Mouse (Mus musculus) hindbrain, postnatal 0 days (tissue): Measurements from ENCODE around the gene Desi1. TPM values are rescaled to one million over a fixed set of nuclear protein-coding genes. Genes with fewer than 3 reads are reported as not detected.

Source experiments
- ATAC-seq: fragments of 200-750 bp; cut with Nextera tagmentation; 2 replicates; pipeline ENCODE4 v1.8.0; 2017; ENCODE audit warnings: mild to moderate bottlenecking, moderate TSS enrichment, moderate library complexity
- DNase-seq: peaks from one replicate; pipeline ENCODE4 v3.0.0-alpha.2; 2015; ENCODE audit warnings: low spot score
- H3K27ac ChIP-seq: fragments of 300-500 bp; sonication (generic); 2 replicates; pipeline ENCODE4 v1.5.1; 2014; ENCODE audit warnings: mild to moderate bottlenecking
- H3K27me3 ChIP-seq: fragments of 300-500 bp; sonication (generic); 2 replicates; pipeline ENCODE4 v1.6.1; 2014; ENCODE audit warnings: low read length, mixed read lengths; ENCODE audit not compliant: insufficient read depth
- H3K36me3 ChIP-seq: fragments of 300-500 bp; sonication (generic); 2 replicates; pipeline ENCODE4 v1.6.1; 2014; ENCODE audit warnings: low read length, mixed read lengths; ENCODE audit not compliant: insufficient read depth
- H3K4me1 ChIP-seq: fragments of 300-500 bp; sonication (generic); 2 replicates; pipeline ENCODE4 v1.6.1; 2014; ENCODE audit warnings: antibody characterized with exemption, low read length, mixed read lengths; ENCODE audit not compliant: insufficient read depth
- H3K4me2 ChIP-seq: fragments of 300-500 bp; sonication (generic); 2 replicates; pipeline ENCODE4 v1.6.1; 2014; ENCODE audit warnings: low read depth, mild to moderate bottlenecking, low read length, moderate library complexity, mixed read lengths
- H3K4me3 ChIP-seq: fragments of 300-500 bp; sonication (generic); 2 replicates; pipeline ENCODE4 v1.5.1; 2014; ENCODE audit warnings: low read length
- H3K9ac ChIP-seq: fragments of 300-500 bp; sonication (generic); replicated peaks from 2 replicates; pipeline ENCODE4 v1.6.1; 2014; ENCODE audit warnings: mild to moderate bottlenecking, low read length, moderate library complexity, mixed read lengths
- H3K9me3 ChIP-seq: fragments of 300-500 bp; sonication (generic); 2 replicates; pipeline ENCODE4 v1.6.1; 2016; ENCODE audit warnings: low read length, mixed read lengths
- CTCF ChIP-seq: IDR thresholded peaks from 2 replicates; pipeline ENCODE4 v1.5.1; 2016; ENCODE audit warnings: antibody characterized with exemption, control low read depth, low read depth
- WGBS: fragments of 180-500 bp; shearing (Covaris S2); extraction: QIAGEN DNeasy Blood & Tissue Kit; methylation state at CpG from one replicate; pipeline ENCODE4 v1.1.7; 2014; 5-methylcytosine and 5-hydroxymethylcytosine counted together
- polyA plus RNA-seq: library from polyadenylated mRNA; unstranded; fragments of >200 nt; fragmentation: Nextera tagmentation; extraction: Ambion mirVana; gene quantifications from 2 replicates; pipeline ENCODE4 v1.2.1, GENCODE M21; 2015
- total RNA-seq: library from RNA; depleted of rRNA; stranded (reverse); fragments of >200 nt; gene quantifications from 2 replicates; pipeline ENCODE4 v1.2.3, GENCODE M21; 2014

The Desi1 gene
- total and polyA plus RNA-seq, 2 experiments from 2014 or later: 29.9 to 45.3 TPM

- no peak for TF ChIP-seq CTCF
These were observed 30.2 kb upstream of the Desi1 start for GRCm38 (mm10) chr15:82063909-82064308.

DNA sequence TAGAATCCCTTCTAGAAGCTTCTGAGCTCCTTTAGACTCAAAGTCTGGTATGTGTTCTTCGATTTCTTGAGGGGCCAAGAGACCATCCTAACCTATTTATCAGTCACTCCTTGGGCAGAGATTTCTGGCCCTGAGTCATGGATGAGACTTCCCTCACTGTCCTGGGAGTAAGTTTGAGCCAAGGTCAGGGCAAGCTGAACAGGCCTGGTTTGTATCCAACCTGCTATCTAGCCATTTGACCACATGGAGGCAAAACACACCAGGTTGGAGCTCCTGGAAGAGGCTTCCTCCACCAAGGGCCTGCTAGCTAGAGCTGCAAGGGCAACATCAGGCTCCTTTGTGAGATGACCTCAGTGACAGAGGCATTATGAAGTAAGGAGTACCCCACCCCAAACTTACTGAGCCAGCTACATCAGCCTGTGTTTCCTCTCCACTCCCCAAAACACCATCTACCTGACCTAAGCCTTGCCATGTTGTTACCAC, 25.1 kb upstream of the Desi1 start, which contains the start of gene 4930407I10Rik:
Gene 4930407I10Rik (plus strand): TSS at position 433 of the 483 bp plus-strand sequence.
- 78% methylated on average over 1 of the region's 1 CpGs for WGBS
- DNase-seq: no peak
- Histone ChIP-seq H3K27ac (no peak within 1 kb of the TSS), H3K9ac (no peak within 1 kb of the TSS), H3K4me2 (no peak within 1 kb of the TSS), H3K4me3 (no peak within 1 kb of the TSS), H3K36me3 (no peaks in the 10 kb centered on the region), H3K27me3 (no peaks in the 10 kb centered on the region), H3K4me1 (no peaks in the 10 kb centered on the region), H3K9me3 (no peaks in the 10 kb centered on the region)
- ATAC-seq: no peak
- no peak for TF ChIP-seq CTCF

More at GRCm38 (mm10) chr15:82063909-82064308, 30.2 kb upstream of the Desi1 start:
- H3K9me3 ChIP-seq: no peaks in the 10 kb centered on the region
- H3K9ac ChIP-seq: no peak overlapping the region
- no peak overlapping the region for H3K4me2 ChIP-seq
- H3K4me1 ChIP-seq: no peaks in the 10 kb centered on the region
- ATAC-seq: no peak
- H3K27me3 ChIP-seq: 0 out of 2 replicates have a peak, but pooled peaks cover 5% of the 10 kb centered on the region
- no peak for DNase-seq
- no peak overlapping the region for H3K27ac ChIP-seq
- WGBS: 76% methylated on average over 14 of the region's 14 CpGs
- H3K4me3 ChIP-seq: no peak overlapping the region
- H3K36me3 ChIP-seq: no peaks in the 10 kb centered on the region

DNA sequence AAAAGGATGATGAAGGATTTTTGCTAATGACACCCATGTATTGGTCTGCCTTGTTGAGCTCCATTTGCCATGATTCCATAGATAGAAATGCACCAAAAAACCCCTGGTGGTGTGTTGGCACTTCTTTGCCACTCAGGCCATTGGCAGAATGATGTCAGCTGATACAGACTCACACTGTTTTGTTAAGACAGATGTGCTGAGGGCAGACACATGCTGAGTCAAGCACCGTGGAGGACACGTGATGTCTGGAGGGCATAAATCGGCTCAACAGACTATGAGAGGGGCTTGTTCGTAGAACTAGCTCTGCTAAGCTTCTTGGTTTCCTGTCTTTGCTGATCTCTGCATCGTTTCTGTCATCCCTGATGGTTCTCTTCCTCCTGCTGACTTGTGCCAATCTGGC, 18.9 kb upstream of the Desi1 start:
- H3K27me3 ChIP-seq: no peaks in the 10 kb centered on the region
- TF ChIP-seq CTCF: no peak
- no peaks in the 10 kb centered on the region for H3K9me3 ChIP-seq
- no peak overlapping the region for H3K9ac ChIP-seq
- WGBS: 72% methylated on average over 5 of the region's 5 CpGs
- H3K4me1 ChIP-seq: 0 out of 2 replicates have a peak, but pooled peaks cover 4% of the 10 kb centered on the region
- no peak overlapping the region for H3K4me2 ChIP-seq
- H3K4me3 ChIP-seq: no peak overlapping the region
- ATAC-seq: no peak
- DNase-seq: no peak
- H3K27ac ChIP-seq: no peak overlapping the region
- no peaks in the 10 kb centered on the region for H3K36me3 ChIP-seq

- H3K4me2 ChIP-seq: peak within 1 kb of the TSS; percentile 99
- peak; percentile 92 for ATAC-seq
- WGBS: under 1% methylated on average over 73 of the region's 74 CpGs
These were observed 13.6 kb upstream of the Desi1 start, which contains the start of gene Snu13 for GRCm38 (mm10) chr15:82047080-82047883. TSS of gene Snu13 (minus strand) at chr15:82047598.

DNA sequence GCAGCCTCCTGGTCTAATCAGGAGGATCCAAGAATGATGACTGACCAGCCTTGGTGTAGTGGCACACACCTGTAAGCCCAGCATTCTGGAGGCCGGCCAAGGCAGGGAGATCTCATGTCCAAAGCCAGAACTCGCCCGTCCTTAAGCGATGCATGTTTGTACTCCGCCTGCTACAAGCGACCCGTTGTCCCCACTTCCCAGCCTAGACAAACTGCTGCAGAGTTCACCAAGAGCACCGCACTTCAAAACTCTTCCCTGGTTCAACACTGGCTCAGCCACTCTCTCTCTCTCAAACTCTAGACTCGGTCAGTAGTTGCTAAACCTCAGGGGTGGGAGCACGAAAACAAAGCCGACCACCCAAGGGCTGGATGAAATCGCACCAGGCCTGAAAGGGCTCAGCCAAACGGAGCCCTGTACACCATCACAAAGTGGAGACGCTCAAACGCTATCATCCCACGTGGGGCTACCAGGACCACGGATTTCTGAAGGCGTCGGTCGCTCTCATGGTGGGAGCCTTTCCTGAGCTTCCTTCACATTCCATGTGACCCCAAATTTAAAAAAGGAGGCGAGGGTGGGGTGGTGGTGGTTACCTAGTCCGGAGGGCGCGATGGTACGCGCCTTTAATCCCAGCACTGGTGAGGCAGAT, 12.7 kb upstream of the Desi1 start:
- 5% methylated on average over 26 of the region's 26 CpGs for WGBS
- peak overlapping the region; percentile 100 for H3K4me3 ChIP-seq
- peak overlapping the region; percentile 99 for H3K4me2 ChIP-seq
- no peaks in the 10 kb centered on the region for H3K27me3 ChIP-seq
- no peak for TF ChIP-seq CTCF
- DNase-seq: peak; percentile 15
- peak overlapping the region; percentile 91; the same call in 1 of the 2 replicates for H3K27ac ChIP-seq
- peaks cover 11% of the 10 kb centered on the region; the same call in 1 of the 2 replicates for H3K36me3 ChIP-seq
- H3K9ac ChIP-seq: peak overlapping the region; percentile 95
- peaks cover 11% of the 10 kb centered on the region for H3K4me1 ChIP-seq
- peak; percentile 39; the same call in 1 of the 2 replicates for ATAC-seq
- H3K9me3 ChIP-seq: no peaks in the 10 kb centered on the region

More at GRCm38 (mm10) chr15:82047080-82047883, 13.6 kb upstream of the Desi1 start, which contains the start of gene Snu13:
- no peak for TF ChIP-seq CTCF
- DNase-seq: peak; percentile 95
- peak within 1 kb of the TSS; percentile 100 for H3K4me3 ChIP-seq
- peak within 1 kb of the TSS; percentile 95 for H3K9ac ChIP-seq
- peak within 1 kb of the TSS; percentile 91 for H3K27ac ChIP-seq
- peaks cover 11% of the 10 kb centered on the region for H3K4me1 ChIP-seq
- no peaks in the 10 kb centered on the region for H3K9me3 ChIP-seq
- H3K36me3 ChIP-seq: peaks cover 11% of the 10 kb centered on the region; the same call in 1 of the 2 replicates
- H3K27me3 ChIP-seq: no peaks in the 10 kb centered on the region

GRCm38 (mm10) chr15:82044166-82044784, 10.6 kb upstream of the Desi1 start:
- peak; percentile 48 for DNase-seq
- Histone ChIP-seq H3K27ac (no peak overlapping the region), H3K4me2 (no peak overlapping the region), H3K36me3 (peaks cover 22% of the 10 kb centered on the region), H3K9ac (no peak overlapping the region), H3K4me1 (peaks cover 11% of the 10 kb centered on the region), H3K9me3 (no peaks in the 10 kb centered on the region), H3K4me3 (no peak overlapping the region), H3K27me3 (no peaks in the 10 kb centered on the region)
- 97% methylated on average over 7 of the region's 7 CpGs for WGBS
- peak; percentile 63 for TF ChIP-seq CTCF
- ATAC-seq: no peak
